9 mouse cellular contexts compared by ENCODE assay signal in genomic region chr10:79914948-79915596, GRCm38 (mm10). TPM values are rescaled to one million over a fixed set of nuclear protein-coding genes. Genes with fewer than 3 reads are reported as not detected.
DNase-seq lines count a peak whose midpoint lies in the region; ATAC-seq lines count a peak whose summit lies in the region.
"Had no signal": no experiment of that assay in that cellular context is flagged by ENCODE, and none has a peak within 500 bp of the region (broad histone marks: within the 10 kb centered on the region; RNA-seq: fewer than 3 reads in every experiment).

No protein-coding gene starts in this region.

- peaks cover 30% of the 10 kb centered on the region for H3K27me3 ChIP-seq in kidney, embryonic 15.5 days
- H3K27me3 ChIP-seq in embryonic facial prominence, embryonic 12.5 days, result peaks cover 30% of the 10 kb centered on the region
- H3K27me3 ChIP-seq in intestine, embryonic 14.5 days (replicated peaks; ENCODE audit: control insufficient read depth, insufficient read depth, low read length), result peaks cover 27% of the 10 kb centered on the region
- peaks cover 29% of the 10 kb centered on the region for H3K27me3 ChIP-seq in midbrain, embryonic 13.5 days

- ATAC-seq in kidney, embryonic 15.5 days (replicated peaks; ENCODE audit: low FRiP score), result no peak
- ATAC-seq in embryonic facial prominence, embryonic 12.5 days (ENCODE audit: insufficient number of reproducible peaks, insufficient read depth, low FRiP score, low TSS enrichment), result no peak
- no peak for ATAC-seq in intestine, embryonic 14.5 days (replicated peaks; ENCODE audit: low FRiP score, low TSS enrichment, low read depth)
- no peak for ATAC-seq in midbrain, embryonic 13.5 days

- H3K27ac ChIP-seq in kidney, embryonic 15.5 days, result no peak overlapping the region
- H3K27ac ChIP-seq in embryonic facial prominence, embryonic 12.5 days, result no peak overlapping the region
- H3K27ac ChIP-seq in intestine, embryonic 14.5 days (ENCODE audit: low read depth), result no peak overlapping the region
- H3K27ac ChIP-seq in midbrain, embryonic 13.5 days, result no peak overlapping the region

- WGBS in kidney, embryonic 15.5 days, result 66% methylated on average over 7 of the region's 7 CpGs
- 77% methylated on average over 7 of the region's 7 CpGs for WGBS in embryonic facial prominence, embryonic 12.5 days
- 60% methylated on average over 7 of the region's 7 CpGs for WGBS in intestine, embryonic 14.5 days
- WGBS in midbrain, embryonic 13.5 days, result 81% methylated on average over 7 of the region's 7 CpGs

- 0 out of 2 replicates have a peak overlapping the region, but pooled peaks have one; percentile 83 for H3K4me3 ChIP-seq in kidney, embryonic 15.5 days (replicated peaks)
- no peak overlapping the region for H3K4me3 ChIP-seq in embryonic facial prominence, embryonic 12.5 days
- H3K4me3 ChIP-seq in intestine, embryonic 14.5 days (ENCODE audit: low read depth, low read length), result no peak overlapping the region
- no peak overlapping the region for H3K4me3 ChIP-seq in midbrain, embryonic 13.5 days (replicated peaks)

- DNase-seq in kidney, postnatal 10 days, result no peak
- DNase-seq in intestine, embryonic 14.5 days (ENCODE audit: low spot score), result no peak
- no peak for DNase-seq in urinary bladder, postnatal 4 days (ENCODE audit: low spot score in 2 of 2)
- no peak for DNase-seq in left cerebral cortex, adult 11 months (ENCODE audit: low spot score)
- DNase-seq in yolk sac, embryonic 10.5 days (ENCODE audit: low spot score), result no peak

- peaks cover 27% of the 10 kb centered on the region for H3K36me3 ChIP-seq in kidney, embryonic 15.5 days
- peaks cover 25% of the 10 kb centered on the region for H3K36me3 ChIP-seq in embryonic facial prominence, embryonic 12.5 days
- peaks cover 24% of the 10 kb centered on the region for H3K36me3 ChIP-seq in intestine, embryonic 14.5 days (ENCODE audit: control insufficient read depth, insufficient read depth, low read length)
- H3K36me3 ChIP-seq in midbrain, embryonic 13.5 days, result peaks cover 21% of the 10 kb centered on the region

- peak overlapping the region; percentile 78; the same call in 1 of the 2 replicates for H3K4me2 ChIP-seq in kidney, embryonic 15.5 days
- H3K4me2 ChIP-seq in embryonic facial prominence, embryonic 12.5 days (replicated peaks), result 0 out of 2 replicates have a peak overlapping the region, but pooled peaks have one; percentile 18
- peak overlapping the region; percentile 85 for H3K4me2 ChIP-seq in intestine, embryonic 14.5 days (ENCODE audit: low read length)
- H3K4me2 ChIP-seq in midbrain, embryonic 13.5 days (replicated peaks), result peak overlapping the region; percentile 95; the same call in 1 of the 2 replicates

- peaks cover 54% of the 10 kb centered on the region for H3K4me1 ChIP-seq in kidney, embryonic 15.5 days
- H3K4me1 ChIP-seq in embryonic facial prominence, embryonic 12.5 days, result peaks cover 41% of the 10 kb centered on the region
- peaks cover 34% of the 10 kb centered on the region; the same call in 1 of the 2 replicates for H3K4me1 ChIP-seq in intestine, embryonic 14.5 days (replicated peaks; ENCODE audit: control insufficient read depth, insufficient read depth, low read length)
- H3K4me1 ChIP-seq in midbrain, embryonic 13.5 days (replicated peaks), result peaks cover 49% of the 10 kb centered on the region

- H3K9me3 ChIP-seq in kidney, embryonic 15.5 days (replicated peaks), result no peaks in the 10 kb centered on the region
- no peaks in the 10 kb centered on the region for H3K9me3 ChIP-seq in embryonic facial prominence, embryonic 12.5 days
- no peaks in the 10 kb centered on the region for H3K9me3 ChIP-seq in intestine, embryonic 14.5 days (ENCODE audit: control insufficient read depth, low read length)
- H3K9me3 ChIP-seq in midbrain, embryonic 13.5 days, result no peaks in the 10 kb centered on the region

- H3K9ac ChIP-seq in kidney, embryonic 15.5 days, result no peak overlapping the region
- peak overlapping the region; percentile 27; the same call in 1 of the 2 replicates for H3K9ac ChIP-seq in embryonic facial prominence, embryonic 12.5 days
- no peak overlapping the region for H3K9ac ChIP-seq in intestine, embryonic 14.5 days (ENCODE audit: low read length)
- no peak overlapping the region for H3K9ac ChIP-seq in midbrain, embryonic 13.5 days (replicated peaks)

RNA-seq across cellular contexts. Expression of gene Kiss1r, which starts 1.7 kb away (rescaled TPM):
- 0.71 and 1.2 TPM in 2 replicates for polyA plus RNA-seq in kidney, embryonic 15.5 days (2015; fragmentation: Nextera tagmentation; extraction: Ambion mirVana)
- polyA plus RNA-seq in embryonic facial prominence, embryonic 12.5 days (2016; fragmentation: Nextera tagmentation; extraction: Ambion mirVana), result 0.85 and 1.4 TPM in 2 replicates
- polyA plus RNA-seq in intestine, embryonic 14.5 days (2014; fragmentation: Nextera tagmentation; extraction: Ambion mirVana), result 0.46 and 0.51 TPM in 2 replicates
- polyA plus RNA-seq in midbrain, embryonic 13.5 days (2015; fragmentation: Nextera tagmentation; extraction: Ambion mirVana), result 2.2 and 2.3 TPM in 2 replicates

RNA-seq across cellular contexts. Expression of gene Gm26602, which starts 4.4 kb away (rescaled TPM):
- polyA plus RNA-seq in kidney, embryonic 15.5 days (2015; fragmentation: Nextera tagmentation; extraction: Ambion mirVana), result 0.96 and 14.1 TPM in 2 replicates
- polyA plus RNA-seq in embryonic facial prominence, embryonic 12.5 days (2016; fragmentation: Nextera tagmentation; extraction: Ambion mirVana), result 5.0 and 18.8 TPM in 2 replicates
- polyA plus RNA-seq in intestine, embryonic 14.5 days (2014; fragmentation: Nextera tagmentation; extraction: Ambion mirVana), result not detected in 2 replicates
- polyA plus RNA-seq in midbrain, embryonic 13.5 days (2015; fragmentation: Nextera tagmentation; extraction: Ambion mirVana), result 17.5 and 34.1 TPM in 2 replicates
- polyA plus RNA-seq: neural tube, embryonic 11.5 days had no signal

RNA-seq across cellular contexts. Expression of gene R3hdm4, which starts 5.9 kb away (rescaled TPM):
- 142 and 155 TPM in 2 replicates for polyA plus RNA-seq in kidney, embryonic 15.5 days (2015; fragmentation: Nextera tagmentation; extraction: Ambion mirVana)
- 159 and 166 TPM in 2 replicates for polyA plus RNA-seq in embryonic facial prominence, embryonic 12.5 days (2016; fragmentation: Nextera tagmentation; extraction: Ambion mirVana)
- 122 and 126 TPM in 2 replicates for polyA plus RNA-seq in intestine, embryonic 14.5 days (2014; fragmentation: Nextera tagmentation; extraction: Ambion mirVana)
- polyA plus RNA-seq in midbrain, embryonic 13.5 days (2015; fragmentation: Nextera tagmentation; extraction: Ambion mirVana), result 231 TPM in 2 replicates

RNA-seq across cellular contexts. Expression of gene Med16, which starts 6.3 kb away (rescaled TPM):
- polyA plus RNA-seq in kidney, embryonic 15.5 days (2015; fragmentation: Nextera tagmentation; extraction: Ambion mirVana), result 59.6 and 70.7 TPM in 2 replicates
- polyA plus RNA-seq in embryonic facial prominence, embryonic 12.5 days (2016; fragmentation: Nextera tagmentation; extraction: Ambion mirVana), result 60.4 and 60.9 TPM in 2 replicates
- polyA plus RNA-seq in intestine, embryonic 14.5 days (2014; fragmentation: Nextera tagmentation; extraction: Ambion mirVana), result 42.0 and 46.3 TPM in 2 replicates
- polyA plus RNA-seq in midbrain, embryonic 13.5 days (2015; fragmentation: Nextera tagmentation; extraction: Ambion mirVana), result 62.9 and 69.1 TPM in 2 replicates

RNA-seq across cellular contexts. Expression of gene Arid3a, which starts 11.8 kb away (rescaled TPM):
- 7.3 and 7.4 TPM in 2 replicates for polyA plus RNA-seq in kidney, embryonic 15.5 days (2015; fragmentation: Nextera tagmentation; extraction: Ambion mirVana)
- 4.9 and 6.6 TPM in 2 replicates for polyA plus RNA-seq in embryonic facial prominence, embryonic 12.5 days (2016; fragmentation: Nextera tagmentation; extraction: Ambion mirVana)
- 12.7 and 14.4 TPM in 2 replicates for polyA plus RNA-seq in intestine, embryonic 14.5 days (2014; fragmentation: Nextera tagmentation; extraction: Ambion mirVana)
- polyA plus RNA-seq in midbrain, embryonic 13.5 days (2015; fragmentation: Nextera tagmentation; extraction: Ambion mirVana), result 3.8 and 3.9 TPM in 2 replicates

Comparison
In these comparisons a context has a peak if more than half of its experiments do, and no peak if none do; other contexts are left out.
1. H3K4me2 ChIP-seq: peak in every context shown above with its lines; median percentile 95 in midbrain, embryonic 13.5 days; 85 in intestine, embryonic 14.5 days; 78 in kidney, embryonic 15.5 days; 18 in embryonic facial prominence, embryonic 12.5 days.